Mouse (Mus musculus) stomach, postnatal 0 days (tissue): Measurements from ENCODE around the gene Ffar4. TPM values are rescaled to one million over a fixed set of nuclear protein-coding genes. Genes with fewer than 3 reads are reported as not detected.
A peak's percentile ranks its signal among the peaks of the same experiment; 100 is the strongest.

ENCODE experiments used
- ATAC-seq: fragments of 200-750 bp; cut with Nextera tagmentation; 2 replicates; pipeline ENCODE4 v1.8.0; 2017; ENCODE audit not compliant: low FRiP score, low TSS enrichment
- DNase-seq: peaks from one replicate; pipeline ENCODE4 v3.0.0-alpha.2; 2016; ENCODE audit warnings: low spot score
- H3K27ac ChIP-seq: fragments of 300-500 bp; sonication (generic); replicated peaks from 2 replicates; pipeline ENCODE4 v1.5.1; 2014; ENCODE audit warnings: mild to moderate bottlenecking, control low read depth
- H3K27me3 ChIP-seq: fragments of 300-500 bp; sonication (generic); 2 replicates; pipeline ENCODE4 v1.6.1; 2014; ENCODE audit warnings: low read length; ENCODE audit not compliant: control insufficient read depth, insufficient read depth
- H3K36me3 ChIP-seq: fragments of 300-500 bp; sonication (generic); 2 replicates; pipeline ENCODE4 v1.6.1; 2014; ENCODE audit warnings: low read length, mixed read lengths; ENCODE audit not compliant: control insufficient read depth, insufficient read depth
- H3K4me1 ChIP-seq: fragments of 300-500 bp; sonication (generic); replicated peaks from 2 replicates; pipeline ENCODE4 v1.6.1; 2014; ENCODE audit warnings: antibody characterized with exemption; ENCODE audit not compliant: control insufficient read depth, insufficient read depth
- H3K4me2 ChIP-seq: fragments of 300-500 bp; sonication (generic); replicated peaks from 2 replicates; pipeline ENCODE4 v1.6.1; 2014; ENCODE audit warnings: low read depth, mild to moderate bottlenecking, control low read depth, moderate library complexity
- H3K4me3 ChIP-seq: fragments of 300-500 bp; sonication (generic); 2 replicates; pipeline ENCODE4 v1.5.1; 2014; ENCODE audit warnings: low read depth, low read length, control low read depth
- H3K9ac ChIP-seq: fragments of 300-500 bp; sonication (generic); 2 replicates; pipeline ENCODE4 v1.6.1; 2014; ENCODE audit warnings: mild to moderate bottlenecking, low read length, control low read depth, mixed read lengths
- H3K9me3 ChIP-seq: fragments of 300-500 bp; sonication (generic); 2 replicates; pipeline ENCODE4 v1.6.1; 2016; ENCODE audit warnings: low read length; ENCODE audit not compliant: control insufficient read depth
- CTCF ChIP-seq: IDR thresholded peaks from 2 replicates; pipeline ENCODE4 v1.5.1; 2016; ENCODE audit warnings: antibody characterized with exemption, low read depth, mild to moderate bottlenecking, moderate library complexity
- EP300 ChIP-seq: optimal IDR thresholded peaks from 2 replicates; pipeline ENCODE3; 2016; ENCODE audit warnings: antibody characterized with exemption
- WGBS: fragments of 180-500 bp; shearing (Covaris S2); extraction: QIAGEN DNeasy Blood & Tissue Kit; methylation state at CpG from one replicate; pipeline ENCODE4 v1.1.7; 2014; 5-methylcytosine and 5-hydroxymethylcytosine counted together
- polyA plus RNA-seq: library from polyadenylated mRNA; unstranded; fragments of >200 nt; fragmentation: Nextera tagmentation; extraction: Ambion mirVana; gene quantifications from 2 replicates; pipeline ENCODE4 v1.2.1, GENCODE M21; 2015

Ffar4 gene
- polyA plus RNA-seq, 1 experiment from 2014 or later = 6.8 TPM

DNA sequence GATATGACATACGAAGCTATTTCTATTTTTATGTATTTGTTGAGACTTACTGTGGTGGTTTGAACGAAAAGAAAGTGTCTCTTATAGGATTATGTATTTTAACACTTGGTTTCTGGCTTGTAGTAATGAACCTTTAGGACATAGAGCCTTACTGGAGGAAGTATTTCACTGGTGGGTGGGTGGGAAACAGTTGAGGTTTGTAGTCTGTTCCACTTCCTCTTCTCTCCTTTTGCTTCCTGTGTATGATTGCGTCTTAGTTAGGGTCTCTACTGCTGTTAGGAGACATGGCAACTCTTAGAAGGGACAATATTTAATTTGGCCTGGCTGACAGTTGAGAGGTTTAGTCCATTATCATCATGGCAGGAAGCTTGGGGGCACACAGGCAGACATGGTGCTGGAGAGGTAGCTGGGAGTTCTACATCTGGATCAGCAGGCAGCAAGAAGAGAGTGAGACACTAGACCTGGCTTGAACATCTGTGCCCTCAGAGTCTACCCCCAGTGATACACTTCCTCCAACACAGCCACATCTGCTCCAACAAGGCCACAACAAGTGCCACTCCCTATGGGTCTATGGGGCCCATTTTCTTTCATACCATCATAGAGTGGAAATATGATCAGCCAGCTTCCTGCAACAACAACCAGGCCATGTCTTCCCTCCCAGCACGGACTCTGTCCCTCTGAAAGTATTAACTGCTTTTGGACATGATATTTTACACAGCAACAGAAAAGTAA lies 46.8 kb downstream of the Ffar4 start:
- Histone ChIP-seq H3K9ac (no peak overlapping the region), H3K4me2 (no peak overlapping the region), H3K9me3 (no peaks in the 10 kb centered on the region), H3K27ac (no peak overlapping the region), H3K4me1 (no peaks in the 10 kb centered on the region), H3K36me3 (no peaks in the 10 kb centered on the region), H3K27me3 (no peaks in the 10 kb centered on the region), H3K4me3 (no peak overlapping the region)
- WGBS = 71% methylated on average over 4 of the region's 4 CpGs
- ATAC-seq (no peak), DNase-seq (no peak)
- TF ChIP-seq CTCF = no peak
- TF ChIP-seq EP300 = no peak

DNA sequence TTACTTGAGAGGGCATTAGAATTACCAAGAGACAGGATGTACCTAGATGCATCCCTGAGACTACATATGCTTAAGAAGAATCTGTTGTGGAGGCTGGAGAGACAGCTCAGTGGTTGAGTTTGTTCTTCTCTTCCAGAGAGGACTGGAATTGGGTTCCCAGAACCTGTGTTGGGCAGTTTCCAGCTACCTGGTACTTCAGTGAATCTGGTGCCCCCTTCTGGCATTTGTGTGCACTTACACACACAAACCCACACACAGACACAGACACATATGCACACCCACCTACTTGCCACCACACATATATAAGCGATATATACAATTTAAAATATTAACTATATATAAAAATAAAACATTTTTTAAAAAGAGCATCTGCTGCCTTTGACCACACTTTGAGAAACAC lies 59.4 kb downstream of the Ffar4 start:
- Histone ChIP-seq H3K27ac (no peak overlapping the region), H3K4me3 (no peak overlapping the region), H3K9ac (no peak overlapping the region), H3K27me3 (no peaks in the 10 kb centered on the region), H3K36me3 (no peaks in the 10 kb centered on the region), H3K4me1 (no peaks in the 10 kb centered on the region), H3K9me3 (no peaks in the 10 kb centered on the region), H3K4me2 (no peak overlapping the region)
- TF ChIP-seq CTCF (peak; percentile 16; the same call in 1 of the 2 replicates), EP300 (no peak)
- ATAC-seq = no peak
- WGBS = 96% methylated on average over 1 of the region's 1 CpGs
- no peak for DNase-seq

DNA sequence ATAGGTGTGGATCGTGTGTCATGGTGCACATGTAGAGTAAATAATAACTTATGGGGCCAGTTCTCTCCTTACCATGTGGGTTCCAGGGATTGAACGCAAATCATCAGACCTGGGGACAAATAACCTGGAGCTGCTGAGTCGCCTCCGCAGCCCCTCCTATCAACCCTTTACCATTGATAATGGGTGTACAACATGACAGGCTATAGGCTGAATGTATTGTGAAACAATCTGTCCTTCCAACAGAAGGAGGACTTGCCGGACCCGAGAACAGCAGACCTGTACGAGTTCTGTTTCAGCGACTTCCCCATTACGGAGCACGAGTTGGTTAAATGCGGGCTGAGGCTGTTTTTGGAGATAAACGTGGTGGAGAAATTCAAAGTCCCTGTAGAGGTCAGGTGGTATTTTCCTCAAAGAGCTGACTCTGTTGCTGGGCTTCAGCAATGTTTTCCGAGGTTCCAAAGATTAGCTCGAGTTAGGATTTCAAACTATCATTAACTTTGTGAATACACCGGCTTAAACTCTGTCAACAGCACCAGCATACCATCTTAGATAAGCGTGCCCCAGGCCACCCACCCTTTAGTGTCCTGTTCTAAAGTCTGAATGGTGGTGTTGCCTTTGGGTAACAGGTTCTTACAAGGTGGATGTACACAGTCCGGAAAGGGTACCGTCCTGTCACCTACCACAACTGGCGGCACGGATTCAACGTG lies 64.9 kb downstream of the Ffar4 start:
- 59% methylated on average over 21 of the region's 21 CpGs for WGBS
- H3K36me3 ChIP-seq = no peaks in the 10 kb centered on the region
- DNase-seq = no peak
- TF ChIP-seq CTCF (no peak), EP300 (no peak)
- no peak for ATAC-seq
- no peaks in the 10 kb centered on the region for H3K27me3 ChIP-seq
- no peaks in the 10 kb centered on the region for H3K4me1 ChIP-seq
- no peak overlapping the region for H3K4me3 ChIP-seq
- no peak overlapping the region; the same call in 1 of the 2 replicates for H3K4me2 ChIP-seq
- H3K9ac ChIP-seq = no peak overlapping the region
- H3K9me3 ChIP-seq = no peaks in the 10 kb centered on the region
- no peak overlapping the region for H3K27ac ChIP-seq

Other genes starting within 250 kb of the Ffar4 start
- gene Myof, start 53.5 kb upstream of the Ffar4 start, polyA plus RNA-seq = 14.3 and 14.6 TPM in 2 replicates
- 7.0 and 8.7 TPM in 2 replicates for gene Cep55, start 42.1 kb upstream of the Ffar4 start, polyA plus RNA-seq
- 21.3 and 31.7 TPM in 2 replicates for gene Rbp4, start 28.2 kb downstream of the Ffar4 start, polyA plus RNA-seq
- gene Pde6c, start 35.7 kb downstream of the Ffar4 start, polyA plus RNA-seq = 0.02 and 0.11 TPM in 2 replicates
- gene Fra10ac1, start 127.1 kb downstream of the Ffar4 start, polyA plus RNA-seq = 22.7 and 22.8 TPM in 2 replicates
- gene Lgi1, start 167.5 kb downstream of the Ffar4 start, polyA plus RNA-seq = 1.0 and 2.1 TPM in 2 replicates